Mouse (Mus musculus) heart, postnatal 0 days (tissue): ENCODE results near the gene Mast4. TPM values are rescaled to one million over a fixed set of nuclear protein-coding genes. Genes with fewer than 3 reads are reported as not detected.

Experiments
- ATAC-seq: fragments of 200-750 bp; cut with Nextera tagmentation; 2 replicates; pipeline ENCODE4 v1.8.0; 2017; ENCODE audit warnings: low read depth, moderate number of reproducible peaks, moderate library complexity; ENCODE audit not compliant: insufficient read depth
- DNase-seq: peaks from one replicate; pipeline ENCODE4 v3.0.0-alpha.2; 2016; ENCODE audit warnings: low spot score
- H3K27ac ChIP-seq: fragments of 300-500 bp; sonication (generic); 2 replicates; pipeline ENCODE4 v1.5.1; 2014; ENCODE audit warnings: low read depth, mild to moderate bottlenecking
- H3K27me3 ChIP-seq: fragments of 300-500 bp; sonication (generic); 2 replicates; pipeline ENCODE4 v1.6.1; 2014; ENCODE audit warnings: low read length, mixed read lengths; ENCODE audit not compliant: control insufficient read depth, insufficient read depth
- H3K36me3 ChIP-seq: fragments of 300-500 bp; sonication (generic); replicated peaks from 2 replicates; pipeline ENCODE4 v1.6.1; 2014; ENCODE audit warnings: low read length, mixed read lengths; ENCODE audit not compliant: control insufficient read depth, insufficient read depth
- H3K4me1 ChIP-seq: fragments of 300-500 bp; sonication (generic); 2 replicates; pipeline ENCODE4 v1.6.1; 2014; ENCODE audit warnings: antibody characterized with exemption; ENCODE audit not compliant: control insufficient read depth, insufficient read depth
- H3K4me2 ChIP-seq: fragments of 300-500 bp; sonication (generic); 2 replicates; pipeline ENCODE4 v1.6.1; 2014; ENCODE audit warnings: low read depth, mild to moderate bottlenecking, low read length, moderate library complexity
- H3K4me3 ChIP-seq: fragments of 300-500 bp; sonication (generic); 2 replicates; pipeline ENCODE4 v1.5.1; 2014; ENCODE audit warnings: low read depth, low read length
- H3K9ac ChIP-seq: fragments of 300-500 bp; sonication (generic); replicated peaks from 2 replicates; pipeline ENCODE4 v1.6.1; 2014; ENCODE audit warnings: low read depth, low read length, mixed read lengths
- H3K9me3 ChIP-seq: fragments of 300-500 bp; sonication (generic); replicated peaks from 2 replicates; pipeline ENCODE4 v1.6.1; 2016; ENCODE audit warnings: low read length; ENCODE audit not compliant: control insufficient read depth
- CTCF ChIP-seq: IDR thresholded peaks from 2 replicates; pipeline ENCODE4 v1.5.1; 2016; ENCODE audit warnings: antibody characterized with exemption, control low read depth, low read depth
- EP300 ChIP-seq: IDR thresholded peaks from 2 replicates; pipeline ENCODE4 v1.6.1; 2016; ENCODE audit warnings: antibody characterized with exemption, low read depth
- WGBS: fragments of 180-500 bp; shearing (Covaris S2); extraction: QIAGEN DNeasy Blood & Tissue Kit; methylation state at CpG from one replicate; pipeline ENCODE4 v1.1.7; 2014; 5-methylcytosine and 5-hydroxymethylcytosine counted together
- polyA plus RNA-seq: library from polyadenylated mRNA; unstranded; fragments of >200 nt; fragmentation: Nextera tagmentation; extraction: Ambion mirVana; gene quantifications from 2 replicates; pipeline ENCODE4 v1.2.1, GENCODE M21; 2015
- total RNA-seq: library from RNA; depleted of rRNA; stranded (reverse); fragments of >200 nt; gene quantifications from 2 replicates; pipeline ENCODE4 v1.2.3, GENCODE M21; 2014; ENCODE audit warnings: low replicate concordance

The Mast4 gene
- total and polyA plus RNA-seq, 2 experiments from 2014 or later: 26.7 to 35.5 TPM

DNA sequence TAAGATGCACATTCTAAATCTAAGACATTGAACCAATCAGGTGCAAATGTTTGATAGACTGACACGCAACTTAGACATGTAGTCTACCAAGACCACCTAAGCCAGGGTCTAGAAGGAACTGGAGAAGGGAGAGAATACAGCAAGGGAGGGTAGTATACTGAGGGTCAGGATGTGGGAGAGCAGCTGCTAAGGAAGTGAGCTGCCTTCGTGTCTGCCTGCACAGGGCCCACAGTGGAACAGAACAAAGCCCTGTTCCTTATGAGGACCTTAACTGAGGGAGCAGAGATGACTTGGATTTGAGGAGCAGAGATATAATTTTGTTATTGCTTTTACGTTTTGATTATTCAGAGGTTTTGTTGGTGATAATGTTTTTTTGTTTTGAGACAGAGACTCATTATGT lies 138.4 kb downstream of the Mast4 start:
- ATAC-seq (no peak), DNase-seq (no peak)
- WGBS: 57% methylated on average over 3 of the region's 3 CpGs

DNA sequence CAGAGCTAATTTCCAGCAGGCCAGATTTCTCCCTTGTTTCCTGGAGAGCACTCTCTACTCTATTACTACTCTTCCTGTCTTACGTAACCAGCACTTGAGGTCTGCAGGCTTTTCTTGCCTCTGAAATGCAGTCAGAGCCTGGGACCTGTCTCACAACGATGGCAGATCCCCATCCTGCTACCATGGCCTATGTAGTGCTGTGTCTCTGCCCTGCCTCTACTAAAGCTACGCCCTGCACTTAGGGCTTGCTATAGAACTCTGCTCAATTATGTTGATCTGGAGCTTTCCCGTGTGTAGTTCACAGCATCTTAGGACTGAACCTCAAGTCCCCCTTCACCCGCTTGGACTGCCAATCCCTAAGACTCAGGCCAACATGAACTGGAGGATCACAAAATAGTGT lies 150.7 kb downstream of the Mast4 start:
- no peak for ATAC-seq
- H3K4me1 ChIP-seq: no peaks in the 10 kb centered on the region; the same call in none of the 2 replicates
- H3K4me2 ChIP-seq: no peak overlapping the region
- H3K9me3 ChIP-seq: no peaks in the 10 kb centered on the region
- no peaks in the 10 kb centered on the region for H3K27me3 ChIP-seq
- no peak for DNase-seq
- WGBS: 70% methylated on average over 5 of the region's 5 CpGs
- no peak overlapping the region for H3K4me3 ChIP-seq
- no peak overlapping the region for H3K9ac ChIP-seq
- no peaks in the 10 kb centered on the region for H3K36me3 ChIP-seq
- no peak for TF ChIP-seq CTCF
- TF ChIP-seq EP300: no peak
- H3K27ac ChIP-seq: no peak overlapping the region

More for the DNA sequence above, 138.4 kb downstream of the Mast4 start:
- Histone ChIP-seq H3K9me3 (no peaks in the 10 kb centered on the region), H3K27ac (no peak overlapping the region), H3K27me3 (no peaks in the 10 kb centered on the region), H3K36me3 (no peaks in the 10 kb centered on the region), H3K4me1 (no peaks in the 10 kb centered on the region), H3K9ac (no peak overlapping the region), H3K4me2 (no peak overlapping the region), H3K4me3 (no peak overlapping the region)
- TF ChIP-seq EP300 (no peak), CTCF (no peak)

DNA sequence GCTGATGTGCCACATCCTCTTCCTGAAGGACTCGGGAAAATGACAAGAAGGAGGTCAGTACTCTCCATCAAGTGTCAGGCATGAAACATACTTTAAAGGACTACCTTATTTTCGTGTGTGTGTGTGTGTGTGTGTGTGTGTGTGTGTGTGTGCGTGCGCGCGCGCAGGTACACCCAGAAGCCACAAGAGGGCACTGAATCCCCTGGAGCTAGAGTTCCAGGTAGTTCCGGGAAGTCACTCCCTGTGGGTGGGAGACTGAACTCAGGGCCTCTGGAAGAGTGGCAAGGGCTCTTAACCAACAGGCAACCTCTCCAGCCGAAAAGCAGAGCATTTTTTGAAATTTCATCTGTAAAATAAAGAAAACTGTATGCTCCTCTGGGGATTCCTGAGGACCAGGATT lies 152.5 kb downstream of the Mast4 start:
- Histone ChIP-seq H3K36me3 (no peaks in the 10 kb centered on the region), H3K9ac (no peak overlapping the region), H3K4me2 (no peak overlapping the region), H3K4me3 (no peak overlapping the region), H3K27ac (no peak overlapping the region), H3K27me3 (no peaks in the 10 kb centered on the region), H3K9me3 (no peaks in the 10 kb centered on the region), H3K4me1 (no peaks in the 10 kb centered on the region)
- WGBS: 94% methylated on average over 9 of the region's 9 CpGs
- TF ChIP-seq CTCF (no peak), EP300 (no peak)
- DNase-seq: no peak
- ATAC-seq: no peak

DNA sequence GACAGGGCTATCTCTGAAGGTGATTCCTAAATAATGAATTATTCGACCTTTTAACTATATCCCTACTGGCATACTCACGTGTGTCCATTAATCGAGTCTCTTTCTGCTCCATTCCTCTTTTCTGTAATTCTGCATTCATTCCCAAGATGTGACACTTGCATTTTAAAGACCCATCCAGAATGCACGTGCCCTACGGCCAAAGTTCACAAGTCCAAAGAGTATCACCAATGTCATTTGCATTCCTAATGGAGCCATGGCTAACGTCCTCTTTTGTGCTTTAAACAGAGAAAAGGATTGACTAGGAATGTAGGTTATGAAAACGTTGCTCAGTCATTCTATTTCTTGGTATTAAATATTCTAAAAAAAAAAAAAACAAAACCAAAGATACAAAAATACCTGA lies 157.4 kb downstream of the Mast4 start:
- H3K9ac ChIP-seq: no peak overlapping the region
- H3K27ac ChIP-seq: no peak overlapping the region
- no peaks in the 10 kb centered on the region for H3K4me1 ChIP-seq
- TF ChIP-seq CTCF: no peak
- 74% methylated on average over 7 of the region's 7 CpGs for WGBS
- H3K36me3 ChIP-seq: no peaks in the 10 kb centered on the region
- no peak for ATAC-seq
- no peak overlapping the region for H3K4me2 ChIP-seq
- no peaks in the 10 kb centered on the region for H3K9me3 ChIP-seq
- H3K27me3 ChIP-seq: no peaks in the 10 kb centered on the region
- no peak for DNase-seq
- no peak overlapping the region for H3K4me3 ChIP-seq

DNA sequence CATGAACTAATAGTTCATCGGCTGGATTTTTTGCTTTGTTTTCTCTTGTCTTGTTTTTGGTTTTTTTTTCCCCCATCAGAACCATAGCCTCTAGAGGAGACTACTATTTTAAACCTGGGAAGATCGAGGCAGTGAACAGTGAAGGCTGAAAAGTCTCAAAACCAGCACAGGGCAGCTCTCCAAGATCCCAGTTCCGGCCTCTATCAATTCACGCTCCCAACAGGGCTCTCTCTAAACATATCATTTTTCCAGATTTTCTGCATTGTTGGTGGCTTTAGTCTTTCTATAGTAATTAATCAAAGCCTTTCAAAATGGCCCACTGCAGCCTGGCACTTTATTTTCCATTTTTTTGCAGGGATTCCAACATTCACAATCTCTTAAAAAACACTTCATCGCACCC lies 159.9 kb downstream of the Mast4 start:
- Histone ChIP-seq H3K36me3 (no peaks in the 10 kb centered on the region), H3K4me2 (no peak overlapping the region), H3K4me1 (no peaks in the 10 kb centered on the region), H3K4me3 (no peak overlapping the region), H3K27me3 (no peaks in the 10 kb centered on the region), H3K9me3 (no peaks in the 10 kb centered on the region), H3K9ac (no peak overlapping the region), H3K27ac (no peak overlapping the region)
- TF ChIP-seq EP300 (no peak), CTCF (no peak)
- DNase-seq (no peak), ATAC-seq (no peak)
- 61% methylated on average over 5 of the region's 5 CpGs for WGBS

DNA sequence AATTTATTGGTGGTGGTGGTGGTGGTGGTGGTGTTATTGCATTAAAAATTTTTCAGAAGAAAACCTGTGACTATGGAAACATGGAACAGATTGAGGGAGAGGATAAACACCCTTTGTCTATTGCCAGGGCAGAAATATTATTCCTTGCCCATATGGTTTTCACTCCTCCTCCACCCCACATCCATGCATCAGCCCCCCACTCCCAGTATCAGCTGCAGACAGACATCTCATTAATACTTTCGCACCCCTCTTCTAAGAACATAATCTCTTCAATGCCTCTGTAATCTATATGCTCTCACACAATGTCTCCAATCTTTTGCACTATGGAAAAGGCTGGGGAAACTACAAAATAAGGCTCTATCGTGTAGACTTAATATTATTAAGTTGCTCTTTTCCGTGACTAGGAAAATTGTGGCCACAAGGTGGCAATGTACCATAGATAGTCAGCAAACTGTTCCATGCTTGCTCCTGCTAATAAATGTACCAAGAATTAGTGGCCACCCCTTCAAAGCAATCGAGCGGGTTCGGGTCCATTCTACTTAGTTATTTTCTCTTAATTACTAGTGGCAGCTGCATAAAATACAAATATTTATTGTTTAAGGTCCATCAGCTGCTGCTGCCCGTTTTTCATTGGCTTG lies 160.6 kb downstream of the Mast4 start:
- Histone ChIP-seq H3K4me3 (no peak overlapping the region), H3K4me2 (no peak overlapping the region), H3K4me1 (no peaks in the 10 kb centered on the region), H3K27me3 (no peaks in the 10 kb centered on the region), H3K9me3 (no peaks in the 10 kb centered on the region), H3K27ac (no peak overlapping the region), H3K36me3 (no peaks in the 10 kb centered on the region), H3K9ac (no peak overlapping the region)
- TF ChIP-seq CTCF: peak; percentile 79
- no peak for TF ChIP-seq EP300
- DNase-seq (peak; percentile 70), ATAC-seq (no peak)
- 28% methylated on average over 7 of the region's 7 CpGs for WGBS
